Mouse (Mus musculus): Measurements from ENCODE around the gene Ttll3. TPM values are rescaled to one million over a fixed set of nuclear protein-coding genes. Genes with fewer than 3 reads are reported as not detected.

Ttll3 gene
- polyA plus RNA-seq, 1 experiment, result 14.9 TPM

DNA sequence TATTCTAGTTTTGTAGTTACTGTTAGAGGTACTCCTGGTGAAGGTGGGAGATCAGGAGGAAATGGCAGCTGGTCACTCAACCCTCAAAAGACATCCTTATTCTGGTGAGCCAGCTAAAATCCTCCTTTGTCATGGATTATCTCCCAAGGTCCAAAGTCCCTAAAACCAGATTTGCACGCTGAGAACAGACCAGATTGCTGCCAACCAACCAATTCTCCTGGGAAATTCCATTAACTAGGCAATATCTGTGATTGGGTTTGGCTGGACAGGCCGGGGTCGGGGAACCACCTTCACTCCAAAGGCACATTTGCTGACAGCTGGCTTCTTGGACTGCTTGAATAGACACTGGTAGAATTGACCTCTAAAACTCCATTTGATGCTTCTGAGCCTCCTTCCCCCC, 1.7 kb downstream of the Ttll3 start:
- TF ChIP-seq CTCF (IDR thresholded peaks at IDR 0.05; ENCODE audit: extremely low read depth, insufficient read length, insufficient replicate concordance, low read depth, low read length) (no peak), POLR2A (IDR thresholded peaks at IDR 0.05; ENCODE audit: low read depth, low read length) (no peak)
- no peak overlapping the region for H3K4me3 ChIP-seq (ENCODE audit: low read depth, low read length)
- H3K27me3 ChIP-seq (ENCODE audit: control insufficient read depth, insufficient read depth, low read length), result no peaks in the 10 kb centered on the region
- 23% methylated on average over 3 of the region's 3 CpGs for WGBS
- peaks cover 14% of the 10 kb centered on the region for H3K4me1 ChIP-seq (ENCODE audit: control insufficient read depth, insufficient read depth, insufficient read length, low read length)
- H3K27ac ChIP-seq (ENCODE audit: insufficient read depth, low read depth, low read length), result peak overlapping the region; percentile 34; the same call in 1 of the 2 replicates
- peaks cover 50% of the 10 kb centered on the region for H3K36me3 ChIP-seq (ENCODE audit: control insufficient read depth, insufficient read depth, low read length)

DNA sequence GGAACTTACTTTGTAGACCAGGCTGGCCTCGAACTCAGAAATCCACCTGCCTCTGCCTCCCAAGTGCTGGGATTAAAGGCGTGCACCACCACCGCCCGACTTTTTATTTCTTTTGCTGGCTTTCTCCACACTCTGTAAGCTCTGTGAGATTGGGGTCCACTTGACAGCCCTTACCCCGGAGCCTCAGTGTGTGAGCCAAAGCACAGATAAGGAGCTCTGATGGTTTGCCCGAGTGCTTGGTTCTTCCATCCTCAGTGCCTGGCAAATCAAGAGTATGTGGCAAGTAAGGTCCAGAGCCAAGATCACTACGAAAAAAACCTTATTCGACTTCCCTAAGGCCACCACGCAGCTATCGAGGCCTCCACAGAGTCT, 2.9 kb downstream of the Ttll3 start:
- Histone ChIP-seq H3K27me3 (ENCODE audit: control insufficient read depth, insufficient read depth, low read length) (no peaks in the 10 kb centered on the region), H3K4me3 (ENCODE audit: low read depth, low read length) (peak overlapping the region; percentile 50), H3K27ac (ENCODE audit: insufficient read depth, low read depth, low read length) (no peak overlapping the region), H3K4me1 (ENCODE audit: control insufficient read depth, insufficient read depth, insufficient read length, low read length) (peaks cover 22% of the 10 kb centered on the region), H3K36me3 (ENCODE audit: control insufficient read depth, insufficient read depth, low read length) (peaks cover 40% of the 10 kb centered on the region)
- TF ChIP-seq CTCF (IDR thresholded peaks at IDR 0.05; ENCODE audit: extremely low read depth, insufficient read length, insufficient replicate concordance, low read depth, low read length) (no peak), POLR2A (IDR thresholded peaks at IDR 0.05; ENCODE audit: low read depth, low read length) (no peak)
- 30% methylated on average over 10 of the region's 10 CpGs for WGBS

DNA sequence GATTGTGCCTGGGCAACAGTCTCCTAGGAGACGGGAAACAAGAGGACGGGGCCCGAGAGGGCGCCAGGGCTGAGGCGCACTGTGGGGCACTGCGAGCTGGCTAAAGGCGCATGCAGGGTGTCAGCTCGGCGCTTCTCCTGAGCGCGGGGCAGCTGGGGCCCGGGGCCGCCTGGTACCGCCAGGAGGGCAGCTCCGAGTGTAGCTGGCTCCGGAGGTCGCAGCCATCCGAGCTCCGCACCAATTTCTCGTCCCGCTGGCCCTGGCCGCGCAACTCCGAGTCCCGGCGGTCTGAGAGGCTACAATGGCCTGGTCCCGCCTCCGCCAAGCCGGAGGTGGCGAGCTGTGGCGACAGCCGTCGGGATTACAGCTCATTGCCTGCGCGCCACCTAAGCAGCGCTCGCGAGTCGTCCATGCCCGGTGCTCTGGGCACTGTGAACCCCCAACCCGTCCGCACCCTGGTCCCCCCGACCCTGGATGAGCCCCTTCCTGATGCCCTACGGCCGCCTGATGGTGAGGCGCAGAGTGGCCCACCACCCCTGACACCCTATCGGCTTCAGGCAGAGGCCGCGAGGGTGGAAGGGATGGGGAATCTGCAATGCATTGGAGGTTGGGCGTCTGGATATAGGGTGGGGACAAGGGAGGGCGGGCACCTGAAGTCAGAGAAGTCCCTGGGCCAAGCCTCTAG, 3.5 kb downstream of the Ttll3 start:
- TF ChIP-seq POLR2A (IDR thresholded peaks at IDR 0.05; ENCODE audit: low read depth, low read length), result no peak
- no peak for TF ChIP-seq CTCF (IDR thresholded peaks at IDR 0.05; ENCODE audit: extremely low read depth, insufficient read length, insufficient replicate concordance, low read depth, low read length)
- 9% methylated on average over 51 of the region's 51 CpGs for WGBS
- peak overlapping the region; percentile 50 for H3K4me3 ChIP-seq (ENCODE audit: low read depth, low read length)
- peaks cover 22% of the 10 kb centered on the region for H3K4me1 ChIP-seq (ENCODE audit: control insufficient read depth, insufficient read depth, insufficient read length, low read length)
- peaks cover 35% of the 10 kb centered on the region for H3K36me3 ChIP-seq (ENCODE audit: control insufficient read depth, insufficient read depth, low read length)
- no peaks in the 10 kb centered on the region for H3K27me3 ChIP-seq (ENCODE audit: control insufficient read depth, insufficient read depth, low read length)
- no peak overlapping the region for H3K27ac ChIP-seq (ENCODE audit: insufficient read depth, low read depth, low read length)

DNA sequence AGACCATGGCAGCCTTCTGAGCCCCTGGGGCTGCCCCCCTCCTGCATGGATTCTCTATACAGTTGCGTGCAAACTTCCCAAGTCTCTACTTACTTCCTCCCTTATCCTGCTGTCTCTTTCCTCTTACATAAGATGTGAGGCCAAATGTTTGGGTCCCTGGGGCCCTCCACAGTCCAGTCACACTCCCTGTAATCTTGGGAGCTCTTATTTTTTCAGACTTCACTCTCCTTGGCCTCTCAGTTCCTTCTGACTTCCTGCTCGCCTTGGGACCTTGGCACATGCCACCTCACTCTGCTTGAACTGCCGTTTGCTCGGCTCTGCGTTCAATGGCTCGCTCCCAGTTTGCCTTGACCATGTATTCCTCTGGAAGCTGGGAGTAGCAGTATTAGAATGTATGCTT, 4.9 kb downstream of the Ttll3 start:
- H3K27me3 ChIP-seq (ENCODE audit: control insufficient read depth, insufficient read depth, low read length), result no peaks in the 10 kb centered on the region
- H3K4me1 ChIP-seq (ENCODE audit: control insufficient read depth, insufficient read depth, insufficient read length, low read length), result peaks cover 22% of the 10 kb centered on the region
- no peak overlapping the region for H3K27ac ChIP-seq (ENCODE audit: insufficient read depth, low read depth, low read length)
- TF ChIP-seq POLR2A (IDR thresholded peaks at IDR 0.05; ENCODE audit: low read depth, low read length) (no peak), CTCF (IDR thresholded peaks at IDR 0.05; ENCODE audit: extremely low read depth, insufficient read length, insufficient replicate concordance, low read depth, low read length) (no peak)
- 79% methylated on average over 6 of the region's 6 CpGs for WGBS
- peaks cover 30% of the 10 kb centered on the region for H3K36me3 ChIP-seq (ENCODE audit: control insufficient read depth, insufficient read depth, low read length)
- H3K4me3 ChIP-seq (ENCODE audit: low read depth, low read length), result no peak overlapping the region

DNA sequence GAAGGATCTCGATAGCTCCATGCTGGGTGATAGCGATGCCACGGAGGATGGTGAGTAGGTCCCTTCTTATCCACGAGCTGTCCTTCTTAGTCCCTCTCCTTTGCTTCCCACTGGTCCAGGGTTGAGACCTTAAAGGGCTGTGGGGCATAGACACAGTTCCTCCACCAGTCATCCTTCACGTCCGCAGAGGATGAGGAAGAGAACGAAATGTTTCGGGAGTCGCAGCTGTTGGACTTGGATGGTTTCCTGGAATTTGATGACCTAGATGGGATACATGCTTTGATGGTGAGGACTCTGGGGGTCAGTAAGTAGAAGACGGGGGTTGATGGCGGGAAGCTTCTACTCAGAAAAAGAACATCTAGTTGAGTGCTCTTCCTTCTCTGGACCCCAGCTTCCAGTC, 5.8 kb downstream of the Ttll3 start:
- WGBS, result 93% methylated on average over 11 of the region's 11 CpGs
- no peak overlapping the region for H3K27ac ChIP-seq (ENCODE audit: insufficient read depth, low read depth, low read length)
- peaks cover 22% of the 10 kb centered on the region for H3K4me1 ChIP-seq (ENCODE audit: control insufficient read depth, insufficient read depth, insufficient read length, low read length)
- peaks cover 24% of the 10 kb centered on the region for H3K36me3 ChIP-seq (ENCODE audit: control insufficient read depth, insufficient read depth, low read length)
- TF ChIP-seq POLR2A (IDR thresholded peaks at IDR 0.05; ENCODE audit: low read depth, low read length) (no peak), CTCF (IDR thresholded peaks at IDR 0.05; ENCODE audit: extremely low read depth, insufficient read length, insufficient replicate concordance, low read depth, low read length) (no peak)
- H3K27me3 ChIP-seq (ENCODE audit: control insufficient read depth, insufficient read depth, low read length), result no peaks in the 10 kb centered on the region
- H3K4me3 ChIP-seq (ENCODE audit: low read depth, low read length), result no peak overlapping the region

DNA sequence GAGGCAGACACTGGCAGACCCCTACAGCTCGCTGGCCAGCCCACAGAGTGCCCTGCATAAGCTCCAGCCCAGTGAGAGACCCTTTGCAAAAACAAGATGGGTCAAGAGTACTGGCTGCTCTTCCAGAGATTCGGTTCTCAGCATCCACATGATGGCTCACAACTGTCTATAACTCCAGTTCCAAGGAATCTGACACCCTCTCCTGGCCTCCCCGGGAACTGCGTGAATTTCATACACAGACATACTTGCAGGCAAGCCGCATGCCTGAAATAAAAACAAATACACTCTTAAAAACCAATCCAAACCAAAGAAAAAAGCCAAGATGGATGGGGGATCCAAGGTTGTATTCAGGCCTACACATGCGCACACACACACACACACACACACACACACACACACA, 6.4 kb downstream of the Ttll3 start:
- TF ChIP-seq CTCF (IDR thresholded peaks at IDR 0.05; ENCODE audit: extremely low read depth, insufficient read length, insufficient replicate concordance, low read depth, low read length) (no peak), POLR2A (IDR thresholded peaks at IDR 0.05; ENCODE audit: low read depth, low read length) (no peak)
- H3K4me1 ChIP-seq (ENCODE audit: control insufficient read depth, insufficient read depth, insufficient read length, low read length), result peaks cover 20% of the 10 kb centered on the region
- peaks cover 23% of the 10 kb centered on the region for H3K36me3 ChIP-seq (ENCODE audit: control insufficient read depth, insufficient read depth, low read length)
- no peak overlapping the region for H3K4me3 ChIP-seq (ENCODE audit: low read depth, low read length)
- H3K27ac ChIP-seq (ENCODE audit: insufficient read depth, low read depth, low read length), result no peak overlapping the region
- 95% methylated on average over 6 of the region's 6 CpGs for WGBS
- no peaks in the 10 kb centered on the region for H3K27me3 ChIP-seq (ENCODE audit: control insufficient read depth, insufficient read depth, low read length)

DNA sequence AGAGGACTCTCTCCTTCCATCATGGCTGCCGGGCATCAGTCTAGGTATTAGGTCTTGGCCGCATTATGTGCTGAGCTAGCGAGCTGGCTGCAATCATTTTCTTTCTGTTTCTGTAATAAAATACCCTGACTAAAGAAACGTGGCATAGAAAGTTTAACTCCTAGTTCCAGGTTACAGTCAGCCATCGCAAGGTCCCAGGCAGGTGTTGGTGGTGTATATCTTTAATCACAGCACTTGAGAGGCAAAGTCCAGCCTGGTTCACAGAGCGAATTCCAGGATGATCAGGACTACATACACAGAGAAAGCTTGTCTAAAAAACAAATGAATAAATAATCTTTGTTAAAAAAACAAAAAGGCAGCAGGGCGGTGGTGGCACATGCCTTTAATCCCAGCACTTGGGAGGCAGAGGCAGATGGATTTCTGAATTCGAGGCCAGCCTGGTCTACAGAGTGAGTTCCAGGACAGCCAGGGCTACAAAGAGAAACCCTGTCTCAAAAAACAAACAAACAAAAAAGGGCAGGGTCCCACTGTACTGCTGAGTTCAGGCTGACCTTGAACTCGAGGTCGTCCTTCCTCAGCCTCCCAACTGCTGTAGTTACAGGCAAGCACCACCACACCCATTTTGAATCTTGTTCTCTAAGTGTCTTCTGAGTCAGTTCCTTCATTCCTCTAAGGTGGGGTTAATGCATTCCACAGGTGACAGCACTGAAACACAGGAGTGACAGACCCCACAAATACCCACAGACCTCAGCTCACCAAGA, 7.4 kb downstream of the Ttll3 start:
- no peaks in the 10 kb centered on the region for H3K27me3 ChIP-seq (ENCODE audit: control insufficient read depth, insufficient read depth, low read length)
- H3K4me3 ChIP-seq (ENCODE audit: low read depth, low read length), result no peak overlapping the region
- peak overlapping the region; percentile 62 for H3K27ac ChIP-seq (ENCODE audit: insufficient read depth, low read depth, low read length)
- H3K4me1 ChIP-seq (ENCODE audit: control insufficient read depth, insufficient read depth, insufficient read length, low read length), result peaks cover 16% of the 10 kb centered on the region
- WGBS, result 37% methylated on average over 10 of the region's 10 CpGs
- H3K36me3 ChIP-seq (ENCODE audit: control insufficient read depth, insufficient read depth, low read length), result peaks cover 23% of the 10 kb centered on the region
- no peak for TF ChIP-seq CTCF (IDR thresholded peaks at IDR 0.05; ENCODE audit: extremely low read depth, insufficient read length, insufficient replicate concordance, low read depth, low read length)
- no peak for TF ChIP-seq POLR2A (IDR thresholded peaks at IDR 0.05; ENCODE audit: low read depth, low read length)
